Mouse (Mus musculus) ES-CJ7 (cell line): Measurements from ENCODE around the gene Klrb1c.
"Not testable (repeated sequence)": the region's sequence is repeated elsewhere in the genome, so short reads cannot be mapped to it uniquely, and the experiment has no call there.

Experiments used
- DNase-seq: peaks from one replicate; pipeline ENCODE4 v3.0.0; 2011; ENCODE audit warnings: low read depth, low spot score

Gene Klrb1c

DNA sequence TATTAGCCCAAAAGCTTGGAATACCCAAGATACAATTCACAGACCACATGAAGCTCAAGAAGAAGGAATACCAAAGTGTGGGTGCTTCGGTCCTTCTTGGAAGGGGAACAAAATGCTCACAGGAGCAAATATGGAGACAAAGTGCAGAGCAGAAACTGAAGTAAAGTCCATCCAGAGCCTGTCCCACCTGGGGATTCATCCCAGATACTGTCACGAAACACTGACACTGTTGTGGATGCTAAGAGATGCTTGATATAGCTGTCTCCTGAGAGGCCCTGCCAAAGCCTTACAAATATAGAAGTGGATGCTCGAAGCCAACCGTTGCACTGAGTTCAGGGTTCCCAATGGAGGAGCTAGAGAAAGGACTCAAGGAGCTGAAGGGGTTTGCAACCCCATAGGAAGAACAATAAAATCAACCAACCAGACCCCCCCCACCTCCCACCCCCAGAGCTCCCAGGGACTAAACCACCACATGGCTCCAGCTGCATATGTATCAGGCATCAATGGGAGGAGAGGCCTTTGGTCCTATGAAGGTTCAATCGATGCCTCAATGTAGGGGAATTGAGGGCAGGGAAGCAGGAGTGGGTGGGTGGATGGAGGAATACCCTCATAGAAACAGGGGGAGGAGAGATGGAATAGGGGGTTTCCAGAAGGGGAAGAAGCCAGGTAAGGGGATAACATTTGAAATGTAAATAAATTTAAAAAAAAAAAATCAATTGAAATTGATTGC lies 29.6 kb downstream of the Klrb1c start:
- DNase-seq, result no peak

DNA sequence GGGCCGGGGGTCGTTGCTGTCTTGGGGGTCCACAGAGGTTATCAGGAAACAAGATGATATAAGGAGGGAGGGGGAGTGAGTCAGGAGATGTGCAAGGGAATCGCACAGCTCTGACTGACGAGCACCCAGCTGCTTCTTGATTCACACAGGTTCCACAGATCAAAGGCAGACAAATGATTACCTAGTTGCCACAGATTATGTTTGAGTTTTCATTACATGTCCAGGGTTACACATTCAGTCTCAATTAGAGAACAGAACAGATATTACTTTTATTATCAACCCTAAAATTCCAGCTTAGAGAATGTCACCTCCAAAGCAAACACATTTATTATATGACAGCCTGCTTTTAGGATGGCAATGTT lies 33.6 kb downstream of the Klrb1c start:
- not testable (repeated sequence) for DNase-seq

DNA sequence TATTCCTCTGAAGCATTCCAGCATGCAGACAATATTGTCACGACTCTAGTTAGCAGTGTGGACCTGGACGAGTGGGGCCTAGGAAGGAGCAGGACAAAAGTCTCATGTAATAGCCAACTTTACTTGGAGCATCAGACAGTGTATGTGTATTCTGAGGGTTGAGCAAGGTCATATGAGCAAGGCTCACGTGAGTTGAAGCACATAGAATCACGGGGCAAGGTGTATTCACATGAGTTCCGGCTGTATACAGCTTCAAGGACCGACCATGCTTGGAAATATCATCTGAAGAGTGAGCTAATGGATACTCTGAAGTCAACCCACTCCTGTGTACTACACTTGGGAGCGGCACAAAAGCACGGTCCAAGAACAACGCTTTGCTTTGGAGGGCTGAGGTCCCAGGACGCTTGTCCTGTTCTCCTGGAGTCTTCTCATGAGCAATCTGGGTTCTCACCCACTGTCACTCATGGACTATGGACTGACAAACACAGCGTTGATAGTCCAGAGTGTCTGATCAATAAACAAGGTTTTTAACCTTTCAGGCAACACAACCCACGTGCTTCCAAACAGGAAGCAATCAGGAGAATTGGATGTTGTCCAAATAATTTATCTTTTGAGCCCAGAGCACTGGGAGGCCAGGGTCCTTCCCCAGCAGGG lies 34.1 kb downstream of the Klrb1c start:
- not testable (repeated sequence) for DNase-seq

DNA sequence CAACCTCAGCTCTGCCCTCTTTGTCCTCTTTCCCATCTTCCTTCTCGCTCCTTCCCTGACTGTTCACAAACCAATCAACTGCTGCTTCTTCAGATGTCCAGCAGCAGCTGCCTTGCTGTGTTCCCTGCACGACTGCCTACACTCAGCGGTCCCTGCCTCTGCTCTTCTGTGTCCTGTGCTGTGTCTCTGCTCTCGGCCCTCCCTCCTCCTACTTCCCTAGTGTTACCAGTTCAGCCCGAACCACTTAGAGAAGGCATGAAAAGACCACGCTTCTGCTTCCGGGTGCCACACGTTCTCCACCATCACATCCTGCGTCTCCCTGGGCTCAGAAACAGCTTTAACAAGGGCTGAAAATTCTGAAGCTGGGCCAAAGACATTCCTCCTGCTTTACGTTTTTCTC lies 34.8 kb downstream of the Klrb1c start:
- not testable (repeated sequence) for DNase-seq

DNA sequence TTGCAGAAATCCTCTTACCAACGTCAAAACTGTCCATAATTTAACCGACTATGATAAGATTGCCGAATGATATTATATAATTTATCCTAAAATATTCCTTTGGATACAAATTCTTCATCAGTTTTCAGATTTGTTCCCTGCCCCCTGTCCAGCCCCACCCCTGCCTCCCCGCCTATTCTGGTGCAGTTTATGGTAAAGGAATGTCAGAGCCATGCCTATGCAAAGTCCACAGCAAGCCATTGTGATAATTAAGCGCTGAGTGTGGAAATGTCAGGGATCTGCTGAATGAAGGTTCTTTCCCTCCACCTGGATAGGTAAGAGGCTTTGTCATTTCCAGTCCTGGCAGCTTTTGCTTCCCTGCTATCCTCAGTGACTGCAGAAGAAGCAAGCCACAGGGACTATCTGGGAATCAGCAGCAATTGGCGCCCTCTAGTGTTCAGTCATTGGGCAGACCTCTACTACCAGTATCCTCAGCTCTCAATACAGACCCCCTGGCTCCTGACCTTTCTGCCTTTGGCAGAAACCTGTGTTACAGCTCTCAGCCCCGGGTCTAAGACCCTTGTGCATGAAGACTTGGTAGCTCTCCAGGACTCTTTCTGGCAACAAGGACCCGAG lies 35.3 kb downstream of the Klrb1c start:
- peak; percentile 89 for DNase-seq

DNA sequence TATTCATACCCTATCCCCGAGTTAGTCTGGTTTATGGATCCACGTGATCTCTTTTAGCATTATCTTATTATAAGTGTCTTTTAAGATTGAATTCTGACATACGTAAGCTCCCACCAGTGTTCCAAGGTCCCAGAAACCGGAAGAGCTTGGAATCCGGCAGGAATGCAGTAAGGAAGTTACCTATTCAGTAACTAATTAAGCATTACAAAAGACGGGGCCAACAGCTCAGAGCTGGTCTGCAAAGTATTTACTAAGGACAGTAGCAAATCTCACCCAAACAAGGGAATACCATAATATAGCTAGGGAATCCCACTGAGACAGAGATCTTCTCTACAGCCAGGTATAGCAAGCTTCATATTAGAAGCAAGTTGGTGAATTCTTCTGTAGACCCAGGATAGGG lies 42.0 kb downstream of the Klrb1c start:
- peak; percentile 86 for DNase-seq

DNA sequence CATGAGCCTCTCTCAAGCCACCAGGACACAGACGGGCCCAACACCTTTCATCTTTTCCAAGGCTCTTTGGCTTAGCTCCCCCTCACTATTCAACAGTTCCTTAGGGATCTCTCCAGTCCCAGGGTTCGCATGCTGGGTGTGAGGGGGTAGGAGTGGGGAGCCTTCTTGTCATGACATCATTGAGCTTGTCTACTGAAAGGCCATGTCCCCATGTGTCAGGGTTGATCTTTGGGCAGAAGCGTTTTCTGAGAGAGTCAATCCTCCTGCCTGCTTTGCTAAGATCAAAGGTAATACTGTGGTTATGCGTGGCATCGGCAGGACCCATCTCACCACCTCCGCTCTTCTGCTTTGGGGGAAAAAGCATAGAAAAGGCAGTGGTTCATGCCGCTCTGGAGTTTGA lies 51.6 kb downstream of the Klrb1c start:
- DNase-seq, result no peak

DNA sequence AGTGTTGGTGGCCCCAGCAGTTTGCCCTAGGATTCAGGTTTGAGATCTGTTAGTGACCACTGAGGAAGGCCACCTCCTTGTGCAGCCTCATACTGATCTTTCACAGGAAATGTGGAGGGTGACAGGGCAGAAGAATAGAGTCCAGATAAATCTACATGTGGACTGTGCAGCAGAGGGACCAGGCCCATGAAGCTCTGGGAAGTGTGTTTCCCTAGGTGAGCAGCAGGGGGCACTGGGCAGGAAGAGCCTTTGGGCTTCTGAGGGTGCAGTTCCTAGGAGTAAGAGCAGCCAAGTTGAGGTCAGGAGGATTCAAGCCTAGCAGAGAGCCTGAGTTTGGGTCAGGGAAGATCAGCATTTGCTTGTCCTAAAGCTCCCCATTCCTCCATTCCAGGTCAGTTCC lies 52.9 kb downstream of the Klrb1c start:
- DNase-seq, result peak; percentile 17

DNA sequence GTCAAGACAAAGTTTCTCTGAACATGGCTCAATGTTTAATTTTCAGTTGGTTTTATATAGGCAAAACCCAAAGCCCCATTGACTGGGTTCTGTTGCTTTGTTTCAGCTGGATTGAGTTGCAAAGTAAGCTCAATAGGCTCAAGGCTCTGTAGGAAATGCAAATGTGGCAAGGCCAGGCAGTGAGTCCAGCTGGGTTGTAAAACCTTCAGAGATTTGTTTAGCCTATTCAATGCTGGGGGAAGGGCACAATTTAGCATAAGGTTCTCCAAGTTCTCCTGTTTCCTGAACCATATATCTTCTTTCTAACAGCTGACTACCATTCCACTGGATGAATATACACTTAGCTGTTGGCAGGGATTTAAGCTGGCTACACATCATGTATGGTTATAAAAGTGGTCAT lies 54.1 kb downstream of the Klrb1c start:
- peak; percentile 56 for DNase-seq

DNA sequence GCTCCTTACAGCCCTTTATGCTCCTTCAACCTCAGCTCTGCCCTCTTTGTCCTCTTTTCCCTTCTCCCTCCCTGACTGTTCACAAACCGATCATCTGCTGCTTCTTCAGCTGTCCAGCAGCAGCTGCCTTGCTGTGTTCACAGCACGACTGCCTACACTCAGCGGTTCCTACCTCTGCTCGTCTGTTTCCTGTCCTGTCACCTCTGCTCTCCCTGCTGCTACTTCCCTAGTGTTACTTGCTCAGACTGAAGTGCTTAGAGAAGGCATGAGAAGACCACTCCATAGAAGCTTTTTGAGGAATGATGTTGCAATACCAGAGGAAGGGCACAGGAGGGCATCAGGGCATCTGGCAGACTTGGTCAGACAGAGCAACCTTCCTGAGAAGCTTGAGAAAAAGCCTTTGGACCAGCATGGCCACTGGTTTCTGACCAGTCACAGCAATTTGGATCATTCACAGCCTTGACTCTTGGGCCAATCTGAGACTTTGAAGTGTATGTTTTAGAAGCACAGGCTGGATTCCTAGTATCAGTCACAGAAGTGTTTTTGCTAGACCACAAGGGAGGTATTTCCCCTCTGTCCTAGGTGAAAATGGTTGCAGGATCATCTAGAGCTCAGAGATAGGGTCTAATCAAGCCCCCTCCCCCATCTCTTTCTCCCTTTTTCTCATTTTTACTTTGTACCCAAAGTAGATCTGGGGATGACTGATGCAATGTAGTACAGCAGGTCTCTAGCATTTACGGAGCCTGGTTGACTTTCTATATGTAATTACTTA lies 54.9 kb downstream of the Klrb1c start:
- no peak for DNase-seq

DNA sequence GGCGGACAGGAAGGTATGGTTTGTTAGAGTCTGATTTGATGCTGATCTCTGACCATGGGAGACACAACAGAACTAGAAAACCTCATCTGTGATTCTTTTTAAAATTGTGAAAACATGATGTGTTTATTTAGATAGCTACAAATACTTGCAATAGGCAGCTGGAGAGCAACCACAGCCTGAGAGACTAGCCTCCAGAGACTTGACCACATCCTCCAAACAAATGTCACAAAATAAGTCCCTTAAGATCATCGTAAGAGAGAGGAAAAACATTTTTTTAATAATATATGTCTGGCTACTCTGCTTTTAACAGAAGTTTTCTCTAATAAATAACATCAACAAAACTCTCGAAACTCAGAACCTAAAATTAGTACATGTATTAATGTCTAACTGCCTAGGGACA lies 57.0 kb downstream of the Klrb1c start:
- DNase-seq, result no peak
